Mouse (Mus musculus) liver, embryonic 14.5 days (tissue): Measurements from ENCODE around the gene Frmd8. TPM values are rescaled to one million over a fixed set of nuclear protein-coding genes. Genes with fewer than 3 reads are reported as not detected.

Experiments used
- ATAC-seq: fragments of 200-750 bp; cut with Nextera tagmentation; 2 replicates; pipeline ENCODE4 v1.8.0; 2017; ENCODE audit warnings: moderate number of reproducible peaks, mild to moderate bottlenecking, moderate library complexity; ENCODE audit not compliant: insufficient read depth
- DNase-seq, 3 experiments: peaks; one replicate each; pipeline ENCODE4 v3.0.0-alpha.2; 2012 to 2013; ENCODE audit warnings: low read depth in 3 of 3, low spot score in 3 of 3
- H3K27ac ChIP-seq: fragments of 300-500 bp; sonication (generic); 2 replicates; pipeline ENCODE4 v1.5.1; 2014; ENCODE audit warnings: moderate library complexity, mild to moderate bottlenecking, control low read depth, inconsistent platforms
- H3K27me3 ChIP-seq: fragments of 300-500 bp; sonication (generic); 2 replicates; pipeline ENCODE4 v1.6.1; 2014; ENCODE audit warnings: mild to moderate bottlenecking, low read length, moderate library complexity; ENCODE audit not compliant: control insufficient read depth, insufficient read depth
- H3K36me3 ChIP-seq: fragments of 300-500 bp; sonication (generic); replicated peaks from 2 replicates; pipeline ENCODE4 v1.6.1; 2014; ENCODE audit warnings: low read depth; ENCODE audit not compliant: control insufficient read depth, insufficient read depth
- H3K4me1 ChIP-seq, 2 experiments: fragments of 200-500 bp in 1 of 2; fragments of 300-500 bp in 1 of 2; sonication (generic) in 1 of 2; replicated peaks; 2 replicates each; pipeline ENCODE4 v1.6.1; 2012 to 2014; ENCODE audit warnings: antibody characterized with exemption in 1 of 2, inconsistent platforms in 1 of 2, low read length in 1 of 2; ENCODE audit not compliant: control insufficient read depth in 2 of 2, insufficient read depth in 2 of 2
- H3K4me2 ChIP-seq: fragments of 300-500 bp; sonication (generic); 2 replicates; pipeline ENCODE4 v1.6.1; 2014; ENCODE audit warnings: low read depth, mild to moderate bottlenecking, control low read depth, moderate library complexity
- H3K4me3 ChIP-seq, 2 experiments: fragments of 200-500 bp in 1 of 2; fragments of 300-500 bp in 1 of 2; sonication (generic) in 1 of 2; 2 replicates each; pipeline ENCODE4 v1.5.1; 2012 to 2014; ENCODE audit warnings: low read depth in 2 of 2, low read length in 2 of 2, mild to moderate bottlenecking in 2 of 2, control low read depth in 1 of 2, inconsistent platforms in 1 of 2, moderate library complexity in 1 of 2; ENCODE audit not compliant: insufficient read depth in 1 of 2
- H3K9ac ChIP-seq: fragments of 300-500 bp; sonication (generic); replicated peaks from 2 replicates; pipeline ENCODE4 v1.6.1; 2014; ENCODE audit warnings: mild to moderate bottlenecking, control low read depth, moderate library complexity
- H3K9me3 ChIP-seq: fragments of 300-500 bp; sonication (generic); 2 replicates; pipeline ENCODE4 v1.6.1; 2016; ENCODE audit warnings: low read length, mixed read lengths; ENCODE audit not compliant: control insufficient read depth
- CTCF ChIP-seq: IDR thresholded peaks from 2 replicates; pipeline ENCODE4 v1.5.1; 2016; ENCODE audit warnings: antibody characterized with exemption, low read depth, control low read depth
- EP300 ChIP-seq: IDR thresholded peaks from 2 replicates; pipeline ENCODE4 v1.6.1; 2016; ENCODE audit warnings: antibody characterized with exemption, low read depth
- WGBS: fragments of 180-500 bp; shearing (Covaris S2); extraction: QIAGEN DNeasy Blood & Tissue Kit; methylation state at CpG from one replicate; pipeline ENCODE4 v1.1.7; 2014; ENCODE audit not compliant: insufficient replicate concordance; 5-methylcytosine and 5-hydroxymethylcytosine counted together
- polyA plus RNA-seq, 2 experiments: library from polyadenylated mRNA; depleted of rRNA in 1 of 2; stranded (reverse) in 1 of 2; unstranded in 1 of 2; fragments of >200 nt; fragmentation: Nextera tagmentation in 1 of 2; extraction: Ambion mirVana in 1 of 2; gene quantifications; 2 replicates each; pipeline versions ENCODE4 v1.2.1 to v1.2.3; 2012 to 2014

Gene Frmd8
- polyA plus RNA-seq, 2 experiments = 6.6 to 6.7 TPM

DNA sequence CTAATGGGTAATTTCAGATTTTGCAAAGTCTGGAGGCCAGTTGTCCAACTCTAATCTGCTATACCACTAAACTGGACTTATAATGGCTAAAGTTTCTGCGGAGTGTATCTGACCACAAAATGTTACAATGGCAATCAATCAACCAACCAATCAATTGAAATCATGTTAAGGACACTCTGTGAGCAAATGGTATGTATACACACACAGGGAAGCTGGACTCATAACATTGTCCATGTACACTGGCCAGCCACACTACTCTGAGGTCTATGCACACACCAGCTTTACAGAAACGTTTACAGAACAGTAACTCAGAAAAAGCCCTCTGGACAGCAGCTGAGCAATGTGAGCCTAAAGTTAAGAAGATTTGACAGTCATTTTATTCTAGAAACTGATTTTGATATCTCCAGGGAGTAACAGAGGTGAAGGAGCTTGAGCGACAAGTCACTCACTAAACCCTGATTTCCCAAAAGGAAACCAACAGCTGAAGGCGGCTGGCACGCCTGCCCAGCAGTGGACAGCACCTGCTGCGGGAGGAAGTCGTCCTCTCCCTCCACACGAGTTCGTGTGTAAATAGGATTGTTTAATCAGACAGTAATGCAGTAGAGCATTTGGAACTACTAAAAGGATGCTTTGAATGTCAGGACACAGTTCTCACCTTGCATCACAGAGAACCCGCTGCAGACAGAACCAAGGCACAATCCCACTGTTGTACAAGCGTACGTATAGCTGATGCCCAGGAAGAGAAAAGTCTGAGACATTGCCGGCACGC is 35.6 kb downstream of the Frmd8 start:
- no peak for TF ChIP-seq CTCF
- TF ChIP-seq EP300 = no peak
- Histone ChIP-seq H3K36me3 (no peaks in the 10 kb centered on the region), H3K27ac (no peak overlapping the region), H3K9me3 (no peaks in the 10 kb centered on the region), H3K4me2 (no peak overlapping the region), H3K9ac (no peak overlapping the region), H3K4me3 (no peak overlapping the region), H3K27me3 (no peaks in the 10 kb centered on the region), H3K4me1 (peaks cover 34 to 36% of the 10 kb centered on the region in 2 experiments)
- DNase-seq (no peak), ATAC-seq (no peak)
- WGBS = 66% methylated on average over 14 of the region's 14 CpGs

DNA sequence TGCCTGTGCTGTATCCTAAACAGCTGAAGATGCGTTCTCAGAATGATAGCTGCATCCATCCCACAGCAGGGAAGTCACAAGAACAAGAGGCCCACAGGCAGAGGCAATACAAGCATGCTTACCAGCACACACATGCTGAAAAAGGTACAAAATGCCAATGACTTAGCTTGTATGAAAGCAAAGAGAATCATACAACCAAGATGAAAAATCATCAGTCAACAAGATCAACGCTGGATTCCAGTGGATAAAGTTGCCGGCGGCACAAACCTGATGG is 36.2 kb downstream of the Frmd8 start:
- TF ChIP-seq CTCF (no peak), EP300 (no peak)
- Histone ChIP-seq H3K9ac (no peak overlapping the region), H3K4me2 (no peak overlapping the region), H3K4me3 (no peak overlapping the region), H3K27ac (no peak overlapping the region), H3K9me3 (no peaks in the 10 kb centered on the region), H3K4me1 (peaks cover 27 to 32% of the 10 kb centered on the region in 2 experiments), H3K27me3 (no peaks in the 10 kb centered on the region), H3K36me3 (no peaks in the 10 kb centered on the region)
- ATAC-seq (no peak), DNase-seq (no peak)
- 88% methylated on average over 4 of the region's 4 CpGs for WGBS

DNA sequence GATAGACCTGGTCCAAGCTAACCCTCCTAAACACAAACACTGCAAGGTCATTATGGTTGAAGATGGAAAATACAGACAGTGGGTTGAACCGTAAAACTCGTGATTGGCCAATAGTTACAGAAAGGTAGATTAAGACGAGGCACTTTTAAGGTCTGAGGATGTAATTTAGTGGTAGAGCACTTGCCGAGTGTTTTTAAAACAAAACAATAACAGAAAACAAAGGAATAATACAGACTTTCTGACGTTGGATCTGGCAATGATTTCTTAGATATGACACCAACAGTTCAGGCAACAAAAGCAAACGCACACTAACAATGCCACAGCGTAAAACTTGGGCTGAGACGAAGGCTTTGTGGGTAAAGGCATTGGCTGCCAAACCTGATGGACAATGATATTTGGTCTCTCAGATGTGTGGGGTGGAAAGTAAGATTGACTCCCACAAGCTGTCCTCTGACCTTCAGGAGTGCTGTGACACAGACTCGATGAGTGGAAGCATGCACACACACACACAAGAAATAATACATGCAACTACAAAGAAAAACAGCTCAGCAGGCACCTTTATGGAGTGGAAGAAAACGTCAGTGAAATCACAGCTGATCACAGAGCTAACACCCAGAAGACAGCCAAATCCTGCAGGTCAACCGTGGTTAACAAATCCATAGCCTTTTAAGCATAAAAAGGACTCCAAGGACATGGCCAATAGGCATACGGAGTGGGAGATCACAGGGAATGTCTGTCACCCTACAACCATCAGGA is 36.8 kb downstream of the Frmd8 start:
- ATAC-seq (no peak), DNase-seq (no peak)
- Histone ChIP-seq H3K36me3 (no peaks in the 10 kb centered on the region), H3K4me1 (peaks cover 24 to 27% of the 10 kb centered on the region in 2 experiments), H3K9ac (no peak overlapping the region), H3K9me3 (no peaks in the 10 kb centered on the region), H3K27me3 (no peaks in the 10 kb centered on the region), H3K4me2 (no peak overlapping the region), H3K4me3 (no peak overlapping the region), H3K27ac (no peak overlapping the region)
- no peak for TF ChIP-seq CTCF
- no peak for TF ChIP-seq EP300
- 70% methylated on average over 12 of the region's 12 CpGs for whole genome bisulfite sequencing

DNA sequence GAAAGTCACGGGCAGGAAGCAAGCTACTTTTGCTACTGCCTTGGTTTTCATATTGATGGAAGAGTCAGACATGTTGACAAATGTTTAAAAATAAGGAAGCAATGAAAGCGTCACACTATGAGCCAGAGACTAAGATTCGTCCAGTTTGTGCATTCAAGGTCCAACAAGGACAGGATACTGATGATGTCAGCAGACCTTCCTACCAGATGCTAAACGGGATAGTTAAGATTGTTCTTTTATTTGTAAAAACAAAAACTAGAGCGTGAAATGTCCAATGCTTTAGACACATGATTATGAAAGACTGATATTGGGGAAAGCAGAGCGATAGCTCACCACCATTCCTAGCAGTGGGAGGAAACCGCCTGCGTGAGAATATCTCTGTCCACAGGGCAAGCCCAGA is 37.5 kb downstream of the Frmd8 start:
- H3K4me2 ChIP-seq = no peak overlapping the region
- no peak overlapping the region for H3K4me3 ChIP-seq
- no peak overlapping the region for H3K27ac ChIP-seq
- no peaks in the 10 kb centered on the region for H3K36me3 ChIP-seq
- no peak for DNase-seq
- no peak for ATAC-seq
- TF ChIP-seq EP300 = no peak
- no peak for TF ChIP-seq CTCF
- H3K27me3 ChIP-seq = no peaks in the 10 kb centered on the region
- WGBS = 51% methylated on average over 8 of the region's 8 CpGs
- no peaks in the 10 kb centered on the region for H3K9me3 ChIP-seq
- H3K9ac ChIP-seq = no peak overlapping the region
- H3K4me1 ChIP-seq = peaks cover 16 to 20% of the 10 kb centered on the region in 2 experiments

DNA sequence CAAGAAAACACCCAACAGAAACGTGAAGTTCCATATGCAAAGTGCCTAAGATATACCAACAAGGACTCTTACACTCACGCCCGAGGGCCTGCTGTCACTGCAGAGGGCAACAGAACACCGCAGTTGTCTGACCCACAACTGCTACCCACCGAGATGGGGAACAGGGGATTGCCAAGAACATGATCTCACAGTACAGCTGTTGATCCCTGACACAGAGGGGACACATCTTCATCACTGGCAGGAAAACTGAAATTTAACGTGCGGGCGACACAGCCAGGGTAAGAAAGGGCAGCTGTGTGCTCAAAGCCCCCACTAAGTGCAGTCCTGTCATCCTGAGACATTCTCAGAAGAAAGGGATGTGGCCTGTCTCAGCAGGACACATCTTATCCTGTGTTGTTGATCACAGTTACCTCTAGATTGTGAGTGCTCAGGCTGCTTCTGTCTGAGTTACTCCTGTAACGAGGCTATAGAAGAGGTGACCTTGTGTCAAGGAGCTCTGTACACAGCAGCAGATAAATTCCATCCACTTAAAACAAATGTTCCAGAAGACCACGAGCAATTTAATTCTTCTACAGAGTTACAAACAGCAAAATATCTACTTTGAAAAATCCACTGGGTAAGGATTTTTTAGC is 38.0 kb downstream of the Frmd8 start:
- no peak for DNase-seq
- no peak overlapping the region for H3K27ac ChIP-seq
- TF ChIP-seq EP300 (no peak), CTCF (no peak)
- WGBS = 69% methylated on average over 10 of the region's 10 CpGs
- H3K9ac ChIP-seq = no peak overlapping the region
- H3K4me1 ChIP-seq = peaks cover 12 to 16% of the 10 kb centered on the region in 2 experiments
- H3K27me3 ChIP-seq = no peaks in the 10 kb centered on the region
- no peak for ATAC-seq
- no peak overlapping the region for H3K4me2 ChIP-seq
- H3K4me3 ChIP-seq = no peak overlapping the region
- no peaks in the 10 kb centered on the region for H3K36me3 ChIP-seq
- H3K9me3 ChIP-seq = no peaks in the 10 kb centered on the region
